Mouse (Mus musculus): ENCODE results near the gene Ttc3. TPM values are rescaled to one million over a fixed set of nuclear protein-coding genes. Genes with fewer than 3 reads are reported as not detected.

Gene Ttc3
- polyA plus RNA-seq, 1 experiment, result 152 TPM

- Histone ChIP-seq H3K36me3 (ENCODE audit: control insufficient read depth, insufficient read depth, low read length, poor library complexity, severe bottlenecking) (peaks cover under 1% of the 10 kb centered on the region), H3K27ac (ENCODE audit: insufficient read depth, low read length) (no peak overlapping the region)
- TF ChIP-seq POLR2A (IDR thresholded peaks at IDR 0.05; ENCODE audit: insufficient read depth, low read length), result no peak
- TF ChIP-seq CTCF (IDR thresholded peaks at IDR 0.05; ENCODE audit: low read depth, low read length), result no peak
- TF ChIP-seq EP300 (IDR thresholded peaks at IDR 0.05; ENCODE audit: insufficient read depth, low read depth, low read length), result no peak
Observed at GRCm38 (mm10) chr16:94467337-94468055, 97.1 kb downstream of the Ttc3 start.

GRCm38 (mm10) chr16:94468391-94468790 lies 98.0 kb downstream of the Ttc3 start:
- Histone ChIP-seq H3K27me3 (ENCODE audit: control insufficient read depth, insufficient read depth, low read length, poor library complexity, severe bottlenecking) (no peaks in the 10 kb centered on the region), H3K9ac (ENCODE audit: low read depth, poor library complexity, severe bottlenecking) (no peak overlapping the region), H3K9me3 (replicated peaks; ENCODE audit: control insufficient read depth, insufficient read depth, low read length, poor library complexity, severe bottlenecking) (no peaks in the 10 kb centered on the region), H3K27ac (ENCODE audit: insufficient read depth, low read length) (no peak overlapping the region), H3K36me3 (ENCODE audit: control insufficient read depth, insufficient read depth, low read length, poor library complexity, severe bottlenecking) (no peaks in the 10 kb centered on the region), H3K4me3 (ENCODE audit: low read depth, low read length) (no peak overlapping the region), H3K4me1 (ENCODE audit: control insufficient read depth, insufficient read depth, low read length) (no peaks in the 10 kb centered on the region)
- TF ChIP-seq POLR2A (IDR thresholded peaks at IDR 0.05; ENCODE audit: insufficient read depth, low read length) (no peak), EP300 (IDR thresholded peaks at IDR 0.05; ENCODE audit: insufficient read depth, low read depth, low read length) (no peak), CTCF (IDR thresholded peaks at IDR 0.05; ENCODE audit: low read depth, low read length) (no peak)

More at GRCm38 (mm10) chr16:94467337-94468055, 97.1 kb downstream of the Ttc3 start:
- no peaks in the 10 kb centered on the region for H3K9me3 ChIP-seq (replicated peaks; ENCODE audit: control insufficient read depth, insufficient read depth, low read length, poor library complexity, severe bottlenecking)
- no peaks in the 10 kb centered on the region for H3K27me3 ChIP-seq (ENCODE audit: control insufficient read depth, insufficient read depth, low read length, poor library complexity, severe bottlenecking)
- no peak overlapping the region for H3K9ac ChIP-seq (ENCODE audit: low read depth, poor library complexity, severe bottlenecking)
- H3K4me1 ChIP-seq (ENCODE audit: control insufficient read depth, insufficient read depth, low read length), result no peaks in the 10 kb centered on the region
- H3K4me3 ChIP-seq (ENCODE audit: low read depth, low read length), result no peak overlapping the region

- H3K4me1 ChIP-seq (ENCODE audit: control insufficient read depth, insufficient read depth, low read length), result no peaks in the 10 kb centered on the region
- H3K9me3 ChIP-seq (replicated peaks; ENCODE audit: control insufficient read depth, insufficient read depth, low read length, poor library complexity, severe bottlenecking), result no peaks in the 10 kb centered on the region
- H3K9ac ChIP-seq (ENCODE audit: low read depth, poor library complexity, severe bottlenecking), result no peak overlapping the region
- H3K36me3 ChIP-seq (ENCODE audit: control insufficient read depth, insufficient read depth, low read length, poor library complexity, severe bottlenecking), result no peaks in the 10 kb centered on the region
- TF ChIP-seq POLR2A (IDR thresholded peaks at IDR 0.05; ENCODE audit: insufficient read depth, low read length) (no peak), EP300 (IDR thresholded peaks at IDR 0.05; ENCODE audit: insufficient read depth, low read depth, low read length) (no peak), CTCF (IDR thresholded peaks at IDR 0.05; ENCODE audit: low read depth, low read length) (no peak)
- no peaks in the 10 kb centered on the region for H3K27me3 ChIP-seq (ENCODE audit: control insufficient read depth, insufficient read depth, low read length, poor library complexity, severe bottlenecking)
- no peak overlapping the region for H3K4me3 ChIP-seq (ENCODE audit: low read depth, low read length)
- no peak overlapping the region for H3K27ac ChIP-seq (ENCODE audit: insufficient read depth, low read length)
Observed at GRCm38 (mm10) chr16:94472515-94472951, 102.1 kb downstream of the Ttc3 start.

- Histone ChIP-seq H3K36me3 (ENCODE audit: control insufficient read depth, insufficient read depth, low read length, poor library complexity, severe bottlenecking) (no peaks in the 10 kb centered on the region), H3K27ac (ENCODE audit: insufficient read depth, low read length) (no peak overlapping the region), H3K9ac (ENCODE audit: low read depth, poor library complexity, severe bottlenecking) (no peak overlapping the region), H3K27me3 (ENCODE audit: control insufficient read depth, insufficient read depth, low read length, poor library complexity, severe bottlenecking) (no peaks in the 10 kb centered on the region), H3K4me1 (ENCODE audit: control insufficient read depth, insufficient read depth, low read length) (no peaks in the 10 kb centered on the region), H3K9me3 (replicated peaks; ENCODE audit: control insufficient read depth, insufficient read depth, low read length, poor library complexity, severe bottlenecking) (no peaks in the 10 kb centered on the region), H3K4me3 (ENCODE audit: low read depth, low read length) (no peak overlapping the region)
- TF ChIP-seq CTCF (IDR thresholded peaks at IDR 0.05; ENCODE audit: low read depth, low read length) (no peak), EP300 (IDR thresholded peaks at IDR 0.05; ENCODE audit: insufficient read depth, low read depth, low read length) (no peak), POLR2A (IDR thresholded peaks at IDR 0.05; ENCODE audit: insufficient read depth, low read length) (no peak)
Observed at GRCm38 (mm10) chr16:94473086-94473822, 102.8 kb downstream of the Ttc3 start.

- Histone ChIP-seq H3K36me3 (ENCODE audit: control insufficient read depth, insufficient read depth, low read length, poor library complexity, severe bottlenecking) (no peaks in the 10 kb centered on the region), H3K9ac (ENCODE audit: low read depth, poor library complexity, severe bottlenecking) (no peak overlapping the region), H3K9me3 (replicated peaks; ENCODE audit: control insufficient read depth, insufficient read depth, low read length, poor library complexity, severe bottlenecking) (no peaks in the 10 kb centered on the region), H3K27me3 (ENCODE audit: control insufficient read depth, insufficient read depth, low read length, poor library complexity, severe bottlenecking) (no peaks in the 10 kb centered on the region), H3K4me1 (ENCODE audit: control insufficient read depth, insufficient read depth, low read length) (no peaks in the 10 kb centered on the region), H3K27ac (ENCODE audit: insufficient read depth, low read length) (no peak overlapping the region), H3K4me3 (ENCODE audit: low read depth, low read length) (no peak overlapping the region)
- TF ChIP-seq POLR2A (IDR thresholded peaks at IDR 0.05; ENCODE audit: insufficient read depth, low read length), result no peak
- TF ChIP-seq EP300 (IDR thresholded peaks at IDR 0.05; ENCODE audit: insufficient read depth, low read depth, low read length), result no peak
- TF ChIP-seq CTCF (IDR thresholded peaks at IDR 0.05; ENCODE audit: low read depth, low read length), result no peak
Observed at GRCm38 (mm10) chr16:94484752-94485535, 114.5 kb downstream of the Ttc3 start.
